Mouse (Mus musculus) bone marrow macrophage, adult 2 months (primary cell): ENCODE measurements around the gene Ralgps1. TPM values are rescaled to one million over a fixed set of nuclear protein-coding genes. Genes with fewer than 3 reads are reported as not detected.

Experiments
- H3K27ac ChIP-seq: 2 replicates; pipeline ENCODE4 v1.5.1; 2012; ENCODE audit warnings: low read depth, low read length; ENCODE audit not compliant: insufficient read depth
- H3K4me1 ChIP-seq: 2 replicates; pipeline ENCODE4 v1.6.1; 2012; ENCODE audit warnings: low read length; ENCODE audit not compliant: control insufficient read depth, insufficient read depth
- H3K4me3 ChIP-seq: 2 replicates; pipeline ENCODE4 v1.5.1; 2012; ENCODE audit warnings: mild to moderate bottlenecking, low read length, moderate library complexity; ENCODE audit not compliant: insufficient read depth
- CTCF ChIP-seq: IDR thresholded peaks from 2 replicates; pipeline ENCODE4 v1.5.1; 2012; ENCODE audit warnings: low read depth, mild to moderate bottlenecking, low read length, moderate library complexity
- POLR2A ChIP-seq: IDR thresholded peaks from 2 replicates; pipeline ENCODE4 v1.6.1; 2012; ENCODE audit warnings: mild to moderate bottlenecking, low read depth, low read length, borderline replicate concordance
- polyA plus RNA-seq: library from polyadenylated mRNA; stranded (reverse); fragments of >200 nt; gene quantifications from 2 replicates; pipeline ENCODE4 v1.2.4, GENCODE M21; 2012; ENCODE audit not compliant: missing spikeins, insufficient read depth, insufficient read length

Gene Ralgps1
- polyA plus RNA-seq, 1 experiment: 7.6 TPM

DNA sequence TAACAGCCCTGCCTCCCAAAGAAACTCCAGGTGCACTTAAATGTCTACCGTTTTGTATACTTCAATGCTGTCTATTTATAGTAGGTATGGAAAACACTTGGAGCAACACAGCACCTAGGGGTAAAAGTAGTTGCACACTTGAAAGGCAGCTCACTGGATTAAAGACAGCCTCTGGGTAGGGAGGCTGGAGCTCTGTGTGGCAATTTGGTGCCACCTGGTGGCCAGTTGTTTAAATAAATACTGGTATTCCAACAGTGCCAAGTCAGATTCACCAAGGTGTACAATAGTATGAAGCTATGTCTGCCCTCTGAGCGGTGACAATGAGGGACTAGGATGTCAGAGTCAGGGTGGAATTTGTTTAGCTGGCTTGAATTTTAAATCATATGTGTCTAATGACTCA is 22.2 kb downstream of the Ralgps1 start:
- H3K27ac ChIP-seq: no peak overlapping the region
- TF ChIP-seq POLR2A (no peak), CTCF (peak; percentile 64)
- peaks cover 32% of the 10 kb centered on the region for H3K4me1 ChIP-seq
- no peak overlapping the region for H3K4me3 ChIP-seq

DNA sequence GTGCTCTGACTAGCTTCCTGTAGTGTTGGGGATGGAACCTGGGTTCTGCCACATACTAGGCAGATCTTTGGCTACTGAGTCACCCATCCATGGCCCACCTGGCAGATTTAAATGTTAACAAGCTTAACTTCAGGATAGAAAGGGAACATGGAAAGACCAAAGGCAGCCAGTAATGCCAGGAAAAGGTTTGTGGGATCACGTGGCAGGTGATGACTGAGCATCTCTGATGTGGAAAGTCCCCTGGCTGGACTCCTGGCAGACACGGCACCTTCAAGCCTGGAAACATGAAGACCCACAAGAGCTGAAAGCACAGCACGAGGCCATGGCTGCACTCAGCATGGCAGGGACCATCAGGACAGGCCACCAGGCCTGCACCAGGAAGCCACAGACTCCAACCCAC is 23.0 kb downstream of the Ralgps1 start:
- H3K4me3 ChIP-seq: no peak overlapping the region
- H3K4me1 ChIP-seq: peaks cover 26% of the 10 kb centered on the region
- no peak overlapping the region for H3K27ac ChIP-seq
- TF ChIP-seq POLR2A (no peak), CTCF (no peak)

DNA sequence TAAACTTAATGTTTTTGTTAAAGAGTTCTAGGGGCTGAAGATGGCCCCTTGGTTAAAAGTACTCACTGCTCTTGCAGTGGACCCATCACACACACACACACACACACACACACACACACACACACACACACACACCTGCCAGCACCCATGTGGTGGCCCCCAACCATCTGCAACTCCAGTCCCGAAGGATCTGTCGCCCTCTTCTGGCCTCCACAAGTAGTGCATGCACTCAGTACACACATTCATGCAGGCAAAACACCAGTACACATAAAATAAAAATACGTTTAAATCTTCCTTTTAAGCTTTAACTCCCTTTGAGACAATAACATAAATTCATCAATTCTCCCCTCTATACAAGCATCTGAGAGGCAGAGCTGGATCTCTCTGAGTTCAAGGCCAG is 23.7 kb downstream of the Ralgps1 start:
- Histone ChIP-seq H3K4me1 (peaks cover 21% of the 10 kb centered on the region), H3K27ac (no peak overlapping the region), H3K4me3 (no peak overlapping the region)
- TF ChIP-seq CTCF (peak; percentile 41), POLR2A (no peak)

DNA sequence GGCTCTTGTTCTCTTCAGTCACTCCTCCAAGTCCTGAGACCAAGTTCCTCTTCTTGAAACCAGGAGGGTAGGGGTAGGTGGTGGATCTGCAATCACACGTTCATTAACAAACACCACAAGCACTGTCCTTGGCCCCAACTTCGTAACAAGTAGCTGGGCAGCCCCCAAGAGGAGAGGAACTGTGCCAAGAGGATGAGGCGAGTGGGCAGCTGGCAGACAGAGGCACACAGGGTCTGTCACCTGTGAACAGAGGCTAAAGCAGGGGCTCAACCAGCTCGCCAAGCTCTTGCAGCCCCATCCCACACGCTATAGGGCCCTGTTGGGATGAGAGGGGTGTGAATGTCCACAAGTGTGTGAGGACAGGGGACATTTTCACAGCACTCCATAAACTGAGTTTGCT is 24.5 kb downstream of the Ralgps1 start:
- H3K4me3 ChIP-seq: no peak overlapping the region
- TF ChIP-seq POLR2A (no peak), CTCF (no peak)
- H3K27ac ChIP-seq: no peak overlapping the region
- peaks cover 18% of the 10 kb centered on the region for H3K4me1 ChIP-seq

DNA sequence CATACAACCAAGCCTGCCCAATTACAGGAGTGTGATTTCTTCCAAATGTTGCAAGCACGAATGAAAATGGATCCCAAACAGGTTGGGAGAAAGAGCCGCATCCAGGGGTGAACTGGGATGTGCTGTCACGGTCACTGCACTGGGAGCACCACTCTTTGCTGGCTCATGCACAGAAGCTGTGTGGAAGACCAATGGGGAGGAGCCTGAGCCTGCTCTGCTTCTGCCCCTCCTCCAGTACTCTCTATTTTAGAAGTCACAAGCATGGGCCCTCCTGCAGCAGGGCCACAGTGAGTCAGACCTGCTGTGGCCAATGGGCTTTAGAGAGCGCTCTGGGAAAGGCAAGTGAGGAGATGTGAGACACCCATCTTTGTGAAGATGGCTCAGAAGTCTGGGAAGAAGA is 25.3 kb downstream of the Ralgps1 start:
- Histone ChIP-seq H3K27ac (no peak overlapping the region), H3K4me1 (peaks cover 13% of the 10 kb centered on the region), H3K4me3 (no peak overlapping the region)
- TF ChIP-seq CTCF: no peak
- TF ChIP-seq POLR2A: no peak

DNA sequence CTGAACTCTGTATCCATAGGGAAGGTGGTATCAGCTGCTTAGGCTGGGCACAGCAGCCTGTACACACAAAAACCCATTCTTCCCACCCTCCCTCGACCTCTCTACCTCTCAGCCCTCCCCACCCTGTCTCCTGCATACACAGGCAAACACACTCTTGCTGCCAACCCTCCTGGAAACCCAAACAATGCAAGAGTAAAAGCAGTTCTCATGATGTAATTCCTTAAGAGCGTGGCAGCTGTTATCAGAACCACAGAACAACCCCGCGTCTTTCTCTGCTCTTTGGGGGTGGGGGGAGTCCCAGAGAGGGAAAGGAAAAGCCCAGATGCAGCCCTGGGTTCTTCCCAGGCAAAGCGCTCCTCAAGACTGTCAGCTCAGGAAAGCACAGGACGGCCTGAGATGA is 25.8 kb downstream of the Ralgps1 start:
- H3K27ac ChIP-seq: no peak overlapping the region
- H3K4me3 ChIP-seq: no peak overlapping the region
- no peak for TF ChIP-seq CTCF
- H3K4me1 ChIP-seq: peaks cover 13% of the 10 kb centered on the region

DNA sequence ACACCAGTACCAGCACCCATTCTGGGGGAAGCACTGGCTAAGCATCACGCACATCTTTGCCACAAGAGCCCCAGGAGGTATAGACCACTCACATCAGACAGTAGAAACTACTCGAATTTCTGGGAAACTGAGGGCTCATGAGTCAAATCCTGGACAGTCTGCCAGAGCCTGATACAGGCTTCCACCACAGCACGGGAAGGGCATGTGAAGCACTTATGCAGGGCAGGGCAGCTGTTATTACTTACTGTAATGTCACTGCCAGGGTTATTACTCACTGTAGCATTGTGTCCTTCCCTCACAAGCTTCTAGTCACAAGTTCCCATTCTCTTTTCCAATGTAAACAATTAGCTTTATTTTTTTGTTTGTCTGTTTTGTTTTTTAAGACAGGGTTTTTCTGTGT is 27.9 kb downstream of the Ralgps1 start:
- no peak overlapping the region for H3K4me3 ChIP-seq
- peaks cover 13% of the 10 kb centered on the region for H3K4me1 ChIP-seq
- TF ChIP-seq POLR2A (no peak), CTCF (no peak)
- H3K27ac ChIP-seq: no peak overlapping the region

DNA sequence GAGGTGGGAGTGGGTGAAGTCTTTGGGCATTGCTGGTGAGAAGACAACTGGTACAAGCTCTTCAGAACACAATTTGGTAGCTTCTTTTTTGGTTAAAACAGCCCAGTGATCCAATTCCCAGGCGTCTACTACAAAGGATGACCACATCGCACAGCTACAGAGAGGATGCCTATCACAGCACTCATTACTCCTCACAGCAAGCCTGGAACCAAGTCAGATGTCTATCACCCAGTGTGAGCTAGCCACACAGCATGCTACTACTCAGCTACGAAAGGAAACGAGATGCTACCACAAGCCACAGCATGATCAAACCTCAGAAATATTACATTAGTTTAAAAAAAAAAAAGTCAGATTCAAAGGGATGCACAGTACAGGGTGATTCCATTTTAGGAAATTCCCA is 29.1 kb downstream of the Ralgps1 start:
- Histone ChIP-seq H3K27ac (no peak overlapping the region), H3K4me3 (no peak overlapping the region), H3K4me1 (peaks cover 13% of the 10 kb centered on the region)
- TF ChIP-seq CTCF (no peak), POLR2A (no peak)

DNA sequence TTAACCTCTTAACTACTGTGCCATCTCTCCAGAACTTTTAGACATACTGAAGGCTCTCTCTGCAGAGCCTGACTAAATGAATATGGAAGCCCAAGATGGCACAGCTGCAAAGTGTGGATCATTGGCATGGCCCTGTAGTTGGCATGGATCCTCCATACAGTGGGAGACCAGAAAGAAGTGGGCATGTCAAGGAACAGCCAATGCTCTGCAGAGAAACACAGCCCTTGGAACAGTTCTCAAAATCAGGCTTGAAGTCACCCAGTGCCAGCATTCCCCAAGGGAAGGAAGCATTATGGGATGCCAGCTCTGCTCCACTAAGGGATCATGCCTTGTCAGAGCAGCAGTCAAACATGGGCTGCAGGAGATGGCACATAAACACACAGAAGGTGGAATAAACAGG is 35.5 kb downstream of the Ralgps1 start:
- no peak for TF ChIP-seq CTCF
- TF ChIP-seq POLR2A: no peak
- no peak overlapping the region for H3K27ac ChIP-seq
- H3K4me3 ChIP-seq: no peak overlapping the region
- H3K4me1 ChIP-seq: no peaks in the 10 kb centered on the region

DNA sequence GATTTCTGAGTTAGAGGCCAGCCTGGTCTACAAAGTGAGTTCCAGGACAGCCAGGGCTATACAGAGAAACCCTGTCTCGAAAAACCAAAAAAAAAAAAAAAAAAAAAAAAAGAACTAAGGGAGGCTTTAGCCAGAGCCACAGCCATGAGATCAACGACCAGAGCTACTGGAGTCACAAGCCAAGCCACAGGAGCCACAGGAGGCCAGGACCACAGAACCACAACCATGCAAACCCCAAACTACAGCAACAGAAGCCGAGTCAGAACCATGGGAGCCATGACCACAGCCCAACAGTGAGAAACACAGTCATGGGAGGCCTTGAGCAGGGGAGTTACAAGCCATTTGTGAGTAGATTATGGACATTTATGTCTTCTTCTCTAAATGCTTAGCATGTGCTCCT is 41.7 kb downstream of the Ralgps1 start:
- Histone ChIP-seq H3K27ac (no peak overlapping the region), H3K4me3 (no peak overlapping the region), H3K4me1 (peaks cover 3% of the 10 kb centered on the region)
- no peak for TF ChIP-seq CTCF
- TF ChIP-seq POLR2A: no peak

DNA sequence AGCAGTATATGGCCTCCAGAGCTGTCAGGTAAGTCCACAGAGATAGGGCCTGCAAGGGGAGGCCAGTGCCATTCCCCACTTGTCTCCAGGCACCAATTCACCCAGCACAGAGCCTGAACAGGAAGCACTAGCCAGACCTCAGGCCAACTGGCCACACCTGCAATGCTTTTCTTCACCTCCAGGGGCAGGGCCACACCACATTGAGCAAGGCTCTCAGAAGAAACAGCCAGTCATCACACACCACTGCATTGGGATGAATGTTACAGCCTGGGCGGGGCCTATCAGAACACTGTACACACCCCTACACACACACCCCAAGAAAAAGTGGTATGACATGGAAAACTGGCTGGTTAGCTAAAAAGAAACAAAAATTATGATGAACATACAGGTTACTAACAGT is 42.3 kb downstream of the Ralgps1 start:
- TF ChIP-seq POLR2A: no peak
- TF ChIP-seq CTCF: 0 out of 2 replicates have a peak, but pooled peaks have one; percentile 23
- no peak overlapping the region for H3K27ac ChIP-seq

More for the DNA sequence above, 42.3 kb downstream of the Ralgps1 start:
- Histone ChIP-seq H3K4me3 (no peak overlapping the region), H3K4me1 (peaks cover 8% of the 10 kb centered on the region)
